18 mouse cellular contexts compared by ENCODE assay signal in genomic region chr13:13162777-13163485, GRCm38 (mm10). TPM values are rescaled to one million over a fixed set of nuclear protein-coding genes. Genes with fewer than 3 reads are reported as not detected.
A peak's percentile ranks its signal among the peaks of the same experiment; 100 is the strongest.
DNase-seq lines count a peak whose midpoint lies in the region; ATAC-seq and TF ChIP-seq lines count a peak whose summit lies in the region.
"Not testable (repeated sequence)": the region's sequence is repeated elsewhere in the genome, so short reads cannot be mapped to it uniquely, and the experiment has no call there.
"Had no signal": no experiment of that assay in that cellular context is flagged by ENCODE, and none has a peak within 500 bp of the region (broad histone marks: within the 10 kb centered on the region; RNA-seq: fewer than 3 reads in every experiment).

No protein-coding gene starts in this region.

- 65% methylated on average over 4 of the region's 7 CpGs for WGBS in heart, embryonic 11.5 days (ENCODE audit: insufficient replicate concordance)

- not testable (repeated sequence) for H3K27ac ChIP-seq in heart, embryonic 11.5 days (ENCODE audit: low read depth, low read length)

- not testable (repeated sequence) for H3K4me3 ChIP-seq in C2C12 (ENCODE audit: insufficient read depth, poor library complexity, severe bottlenecking); G1E (ENCODE audit: low read depth, low read length); heart, embryonic 11.5 days (ENCODE audit: low read depth, low read length)

- not testable (repeated sequence) for H3K79me3 ChIP-seq in C2C12 (ENCODE audit: low read depth)

- not testable (repeated sequence) for H3K9me3 ChIP-seq in G1E (replicated peaks); heart, embryonic 11.5 days (replicated peaks; ENCODE audit: control insufficient read depth, low read length)

- not testable (repeated sequence) for H3K27me3 ChIP-seq in C2C12 (ENCODE audit: control insufficient read depth, insufficient read depth, insufficient read length); G1E (ENCODE audit: insufficient read depth, low read length); heart, embryonic 11.5 days (ENCODE audit: control insufficient read depth, insufficient read depth, low read length)

- not testable (repeated sequence) for H3K4me1 ChIP-seq in G1E (ENCODE audit: insufficient read depth, low read depth, low read length); heart, embryonic 11.5 days (ENCODE audit: control insufficient read depth, insufficient read depth, low read length)

- H3K79me2 ChIP-seq in C2C12 (ENCODE audit: control insufficient read depth, insufficient read depth) = not testable (repeated sequence)

- DNase-seq in G1E (ENCODE audit: low spot score) = not testable (repeated sequence)
- peak; percentile 16 for DNase-seq in NIH3T3 (ENCODE audit: low read depth)

- not testable (repeated sequence) for H3ac ChIP-seq in C2C12 (ENCODE audit: control insufficient read depth, insufficient read length, low read depth)

- H3K9ac ChIP-seq in heart, embryonic 11.5 days (ENCODE audit: low read depth, low read length) = not testable (repeated sequence)

- ATAC-seq in G1E (ENCODE audit: extremely low read depth, insufficient number of reproducible peaks, low FRiP score, poor library complexity, severe bottlenecking) = peak; percentile 22; the same call in 1 of the 2 replicates
- 0 out of 2 replicates have a peak, but pooled peaks have one; percentile 42 for ATAC-seq in heart, embryonic 11.5 days (replicated peaks; ENCODE audit: insufficient number of reproducible peaks, low FRiP score, low TSS enrichment)
- peak; percentile 16; the same call in 1 of the 2 replicates for ATAC-seq in neutrophil, adult 5-6 weeks (ENCODE audit: extremely low read depth, insufficient number of reproducible peaks, low FRiP score, poor library complexity, severe bottlenecking)

- not testable (repeated sequence) for H3K36me3 ChIP-seq in C2C12 (ENCODE audit: control insufficient read depth, insufficient read depth); G1E (replicated peaks); heart, embryonic 11.5 days (ENCODE audit: control insufficient read depth, insufficient read depth, low read length)

- not testable (repeated sequence) for H3K4me2 ChIP-seq in heart, embryonic 11.5 days

- not testable (repeated sequence) for TF ChIP-seq CTCF in C2C12 (IDR thresholded peaks at IDR 0.05; ENCODE audit: control insufficient read depth, insufficient read depth, insufficient read length); G1E (IDR thresholded peaks at IDR 0.05; ENCODE audit: low read depth, low read length)

TF ChIP-seq in C2C12, 6 proteins besides CTCF, POLR2A, EP300 and RAD21:
- TF ChIP-seq MYOD1 (IDR thresholded peaks at IDR 0.05; ENCODE audit: control insufficient read depth, insufficient read length, low read depth) = peak; percentile 80

RNA-seq across cellular contexts. Expression of gene Prl2c5, which starts 19.6 kb away (rescaled TPM):
- polyA plus RNA-seq in C2C12 (2012; fragmentation: generic; extraction: Trizol) (0.55 TPM), G1E (2012) (not detected in 2 replicates)
- total RNA-seq in G1E (2014; fragmentation: Nextera tagmentation) (not detected in 2 replicates), G1E (2017) (not detected in 2 replicates)
- not detected in 2 replicates for polyA plus RNA-seq in heart, embryonic 11.5 days (2014; fragmentation: Nextera tagmentation; extraction: Ambion mirVana)
- not detected in 2 replicates for total RNA-seq in neutrophil, adult 5-6 weeks (2017)
- total RNA-seq: adrenal gland, adult 18-20 months; adrenal gland, adult 8-10 months; adrenal gland, postnatal 14 days; adrenal gland, postnatal 36 days; forebrain, postnatal 0 days had no signal
- polyA plus RNA-seq: activated CD4-positive, CD25-positive, alpha-beta regulatory T cell, adult 4 months; cortical plate, adult 2 months; embryonic facial prominence, embryonic 10.5 days; embryonic facial prominence, embryonic 12.5 days; embryonic facial prominence, embryonic 14.5 days; forebrain, embryonic 11.5 days; forebrain, embryonic 13.5 days; forebrain, embryonic 15.5 days; forebrain, postnatal 0 days had no signal
